Mouse (Mus musculus) heart, adult 2 months (tissue): ENCODE results near the gene Znhit6. TPM values are rescaled to one million over a fixed set of nuclear protein-coding genes. Genes with fewer than 3 reads are reported as not detected.

Experiments used
- DNase-seq, 2 experiments: peaks; one replicate each; pipeline ENCODE4 v3.0.0; 2021
- H3K27ac ChIP-seq: fragments of 200-600 bp; 2 replicates; pipeline ENCODE4 v1.8.1; 2022
- H3K27me3 ChIP-seq: fragments of 200-500 bp; 2 replicates; pipeline ENCODE4 v1.6.1; 2012; ENCODE audit warnings: mild to moderate bottlenecking, low read length, inconsistent platforms, mixed read lengths; ENCODE audit not compliant: control insufficient read depth, insufficient read depth
- H3K36me3 ChIP-seq: fragments of 200-500 bp; 2 replicates; pipeline ENCODE4 v1.6.1; 2012; ENCODE audit warnings: low read length, inconsistent platforms; ENCODE audit not compliant: control insufficient read depth, insufficient read depth
- H3K4me1 ChIP-seq: fragments of 200-500 bp; 2 replicates; pipeline ENCODE4 v1.6.1; 2011; ENCODE audit warnings: low read length; ENCODE audit not compliant: control insufficient read depth, insufficient read depth
- H3K4me3 ChIP-seq: fragments of 200-600 bp; 2 replicates; pipeline ENCODE4 v1.8.1; 2022
- H3K79me2 ChIP-seq: fragments of 200-500 bp; replicated peaks from 2 replicates; pipeline ENCODE4 v1.6.1; 2012; ENCODE audit warnings: mild to moderate bottlenecking, inconsistent platforms, low read length, moderate library complexity, mixed read lengths; ENCODE audit not compliant: control insufficient read depth, insufficient read depth
- H3K9ac ChIP-seq: fragments of 200-500 bp; 2 replicates; pipeline ENCODE4 v1.6.1; 2012; ENCODE audit warnings: low read depth, mild to moderate bottlenecking, control low read depth, inconsistent platforms, low read length, mixed read lengths
- CTCF ChIP-seq: fragments of 200-600 bp; IDR thresholded peaks from 2 replicates; pipeline ENCODE4 v1.8.1; 2022; ENCODE audit warnings: antibody characterized with exemption, mild to moderate bottlenecking, moderate library complexity
- EP300 ChIP-seq: fragments of 200-500 bp; IDR thresholded peaks from 2 replicates; pipeline ENCODE4 v1.6.1; 2011; ENCODE audit warnings: low read depth, low read length, control low read depth; ENCODE audit not compliant: insufficient read depth
- POLR2A ChIP-seq: fragments of 200-500 bp; IDR thresholded peaks from 2 replicates; pipeline ENCODE4 v1.6.1; 2011; ENCODE audit warnings: mild to moderate bottlenecking, low read depth, low read length, control low read depth; ENCODE audit not compliant: insufficient read depth
- WGBS: fragments of 180-500 bp; shearing (Covaris S2); methylation state at CpG from one replicate; pipeline ENCODE4 v1.1.7; 2018; 5-methylcytosine and 5-hydroxymethylcytosine counted together
- intact Hi-C: fragments of 180-260 bp; cut with DNase I; formaldehyde crosslinking; loops from one replicate; pipeline ENCODE4 v1.15.1; 2025
- polyA plus RNA-seq: library from polyadenylated mRNA; depleted of rRNA; stranded (reverse); fragments of >200 nt; gene quantifications from 2 replicates; pipeline ENCODE4 v1.2.3, GENCODE M21; 2012
- total RNA-seq, 2 experiments: library from RNA; stranded (reverse); gene quantifications; 2 replicates each; pipeline ENCODE4 v1.2.3; 2021

Gene Znhit6
- total and polyA plus RNA-seq, 3 experiments: 4.0 to 10.4 (median 10.3) TPM

GRCm38 (mm10) chr3:145559675-145560074, 16.3 kb upstream of the Znhit6 start:
- Histone ChIP-seq H3K9ac (no peak overlapping the region), H3K27me3 (no peaks in the 10 kb centered on the region), H3K36me3 (no peaks in the 10 kb centered on the region), H3K4me3 (no peak overlapping the region), H3K79me2 (no peaks in the 10 kb centered on the region), H3K4me1 (no peaks in the 10 kb centered on the region), H3K27ac (no peak overlapping the region)
- no peak for DNase-seq
- TF ChIP-seq POLR2A (no peak), CTCF (no peak), EP300 (no peak)
- 92% methylated on average over 5 of the region's 5 CpGs for WGBS
- intact Hi-C loops: no loop called here

- 83% methylated on average over 4 of the region's 4 CpGs for WGBS
- Histone ChIP-seq H3K79me2 (no peaks in the 10 kb centered on the region), H3K36me3 (no peaks in the 10 kb centered on the region), H3K27me3 (no peaks in the 10 kb centered on the region), H3K4me3 (no peak overlapping the region), H3K9ac (no peak overlapping the region), H3K27ac (no peak overlapping the region), H3K4me1 (no peaks in the 10 kb centered on the region)
- intact Hi-C loops: no loop called here
- DNase-seq: no peak
- TF ChIP-seq CTCF (no peak), POLR2A (no peak), EP300 (no peak)
Measured at GRCm38 (mm10) chr3:145560117-145560516, 15.9 kb upstream of the Znhit6 start.

GRCm38 (mm10) chr3:145574468-145574867, 1.5 kb upstream of the Znhit6 start:
- H3K27ac ChIP-seq: no peak overlapping the region
- no peaks in the 10 kb centered on the region for H3K79me2 ChIP-seq
- peaks cover 2% of the 10 kb centered on the region for H3K4me1 ChIP-seq
- 79% methylated on average over 3 of the region's 3 CpGs for WGBS
- no peak overlapping the region for H3K4me3 ChIP-seq
- no peak for TF ChIP-seq EP300
- no peak for TF ChIP-seq CTCF
- TF ChIP-seq POLR2A: no peak
- H3K27me3 ChIP-seq: no peaks in the 10 kb centered on the region
- no peak for DNase-seq
- intact Hi-C loops: no loop called here
- H3K36me3 ChIP-seq: no peaks in the 10 kb centered on the region
- no peak overlapping the region for H3K9ac ChIP-seq

- Histone ChIP-seq H3K27ac (no peak overlapping the region), H3K27me3 (no peaks in the 10 kb centered on the region), H3K4me1 (peaks cover 2% of the 10 kb centered on the region), H3K9ac (no peak overlapping the region), H3K4me3 (no peak overlapping the region), H3K79me2 (no peaks in the 10 kb centered on the region), H3K36me3 (no peaks in the 10 kb centered on the region)
- DNase-seq: no peak
- intact Hi-C loops: loop anchor here (5.0 kb wide), 1 partner anchor 347 kb away; the partner anchor contains the start of gene Bcl10
- 80% methylated on average over 7 of the region's 7 CpGs for WGBS
- TF ChIP-seq CTCF (no peak), POLR2A (no peak), EP300 (no peak)
Measured at GRCm38 (mm10) chr3:145575340-145575739, 665 bp upstream of the Znhit6 start.

- WGBS: 2% methylated on average over 11 of the region's 11 CpGs
Measured at GRCm38 (mm10) chr3:145576482-145576822, 447 bp downstream of the Znhit6 start.

GRCm38 (mm10) chr3:145576876-145577275, 871 bp downstream of the Znhit6 start:
- intact Hi-C loops: loop anchor here (5.0 kb wide), 1 partner anchor 345 kb away; the partner anchor contains the start of gene Bcl10
- TF ChIP-seq POLR2A: no peak
- TF ChIP-seq CTCF: no peak
- TF ChIP-seq EP300: no peak
- Histone ChIP-seq H3K4me1 (peaks cover 2% of the 10 kb centered on the region), H3K27me3 (no peaks in the 10 kb centered on the region), H3K27ac (no peak overlapping the region; the same call in 1 of the 2 replicates), H3K79me2 (no peaks in the 10 kb centered on the region), H3K36me3 (no peaks in the 10 kb centered on the region), H3K9ac (no peak overlapping the region; the same call in 1 of the 2 replicates), H3K4me3 (peak overlapping the region; percentile 87)
- 33% methylated on average over 15 of the region's 15 CpGs for WGBS
- DNase-seq: no peak

More at GRCm38 (mm10) chr3:145576482-145576822, 447 bp downstream of the Znhit6 start:
- TF ChIP-seq CTCF: no peak
- Histone ChIP-seq H3K27me3 (no peaks in the 10 kb centered on the region), H3K79me2 (no peaks in the 10 kb centered on the region), H3K4me3 (peak overlapping the region; percentile 87), H3K9ac (peak overlapping the region; percentile 81), H3K27ac (peak overlapping the region; percentile 42), H3K4me1 (peaks cover 2% of the 10 kb centered on the region), H3K36me3 (no peaks in the 10 kb centered on the region)
- no peak for DNase-seq
- intact Hi-C loops: loop anchor here (5.0 kb wide), 1 partner anchor 346 kb away; the partner anchor contains the start of gene Bcl10
